Mouse (Mus musculus) embryo, embryonic 11 days (tissue): Measurements from ENCODE around the gene Zfp946.

Experiments
- DNase-seq: peaks from one replicate; pipeline ENCODE4 v3.0.0-alpha.2; 2015

The Zfp946 gene

DNA sequence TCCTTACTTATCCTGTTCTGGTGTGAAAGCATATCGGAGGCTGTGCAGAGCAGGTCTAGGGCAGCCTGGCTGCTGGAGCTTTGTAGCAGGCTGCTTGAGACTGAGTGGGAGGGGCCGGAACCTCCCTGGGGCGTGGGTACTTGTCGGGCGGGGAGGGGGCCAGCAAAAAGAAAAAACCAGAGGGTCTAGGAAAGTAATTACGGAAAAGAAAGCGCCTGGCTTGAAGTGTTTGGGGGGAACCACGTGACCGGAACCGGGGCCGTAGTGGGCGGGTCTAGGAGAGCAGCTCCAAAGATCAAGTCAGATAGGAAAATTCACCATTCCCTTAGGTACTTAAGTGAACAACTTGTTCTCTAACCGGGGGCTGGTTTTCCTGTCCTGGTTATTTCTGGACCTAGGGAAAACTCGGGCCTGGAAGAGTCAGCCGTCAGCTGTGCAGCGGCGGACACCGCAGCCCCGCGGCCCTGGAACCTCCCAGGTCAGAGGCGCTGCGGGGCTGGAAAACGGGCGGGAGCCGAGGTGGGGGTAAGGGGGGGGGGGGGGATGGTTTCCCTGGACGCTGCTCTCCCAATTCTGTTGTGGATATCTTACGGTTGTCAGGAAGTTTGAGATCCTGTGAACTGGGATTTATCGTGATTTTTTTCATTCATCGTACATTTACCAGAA lies at the start of gene Zfp946:
TSS of gene Zfp946 (plus strand) at position 271 of the 666 bp plus-strand sequence.
- peak; percentile 93 for DNase-seq

DNA sequence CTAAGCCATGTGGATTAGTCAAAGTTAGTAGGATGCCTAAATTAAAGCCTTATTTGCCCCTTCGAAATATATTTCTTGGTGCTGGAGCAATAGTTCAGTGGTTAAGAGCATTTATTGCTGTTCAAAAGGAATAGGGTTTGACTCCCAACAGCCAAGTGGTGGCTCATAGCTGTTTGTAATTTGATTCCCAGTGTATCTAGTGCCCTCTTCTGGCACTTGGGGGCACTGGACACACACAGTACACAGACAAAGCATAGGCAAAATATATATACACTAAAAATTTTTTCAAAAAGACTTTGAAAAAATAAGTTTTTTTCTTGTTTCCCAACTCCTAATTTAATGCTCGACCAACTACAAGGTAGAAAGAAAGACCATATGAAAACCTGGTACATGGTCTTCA lies 13.3 kb upstream of the Zfp946 start:
- DNase-seq, result peak; percentile 12

DNA sequence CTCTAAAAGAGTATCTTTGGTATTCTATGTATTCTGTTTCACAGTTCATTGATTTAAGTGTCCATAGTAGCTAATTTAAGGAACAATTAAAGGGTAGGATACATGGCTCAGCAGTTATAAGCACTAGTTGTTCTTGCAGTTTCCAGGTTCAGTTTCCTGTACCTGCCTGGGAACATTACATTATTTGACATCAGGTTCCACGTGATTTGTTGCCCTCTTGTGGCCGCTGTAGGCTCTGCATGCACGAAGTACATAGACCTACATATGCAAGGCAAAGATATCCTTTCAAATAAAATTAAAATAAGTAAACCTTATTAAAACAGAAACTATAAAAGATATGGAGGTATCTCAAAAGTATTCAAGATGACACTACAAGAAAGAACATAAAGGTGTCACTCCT lies 6.5 kb upstream of the Zfp946 start:
- DNase-seq, result peak; percentile 72

DNA sequence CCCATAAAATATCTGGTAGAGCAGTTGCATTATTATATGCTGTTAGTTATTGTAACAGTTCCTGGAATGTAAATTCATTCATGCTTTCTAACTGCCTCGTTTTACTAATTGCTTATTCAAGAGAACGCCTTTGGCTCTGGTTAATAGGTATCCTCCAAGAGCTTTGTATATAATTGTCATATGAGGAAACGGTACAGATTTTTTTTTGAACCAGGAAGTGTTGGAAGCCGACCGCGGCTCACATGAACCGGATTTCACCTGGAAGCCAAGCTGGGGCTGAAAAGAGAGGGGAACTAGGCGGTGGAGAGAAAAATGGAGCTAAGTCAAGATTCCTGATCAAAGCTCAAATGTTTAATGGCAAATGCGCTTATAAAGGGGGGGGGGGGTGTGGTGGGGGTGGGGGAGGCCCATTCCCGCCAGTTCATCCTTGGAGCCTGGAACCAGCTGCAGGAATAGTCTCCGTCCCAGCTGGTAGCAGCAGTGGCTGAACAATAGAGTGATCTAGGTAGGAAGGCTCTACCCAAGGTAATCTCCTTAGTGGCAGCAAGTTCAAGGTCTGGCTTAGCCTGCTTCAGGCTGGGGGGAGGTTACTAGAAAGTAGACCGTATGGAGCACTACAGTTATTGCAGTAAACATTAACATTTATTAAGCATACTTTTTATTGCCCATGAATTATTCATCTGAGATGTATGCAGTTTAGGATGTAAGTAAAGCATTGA lies 773 bp downstream of the Zfp946 start:
- DNase-seq, result peak; percentile 39

DNA sequence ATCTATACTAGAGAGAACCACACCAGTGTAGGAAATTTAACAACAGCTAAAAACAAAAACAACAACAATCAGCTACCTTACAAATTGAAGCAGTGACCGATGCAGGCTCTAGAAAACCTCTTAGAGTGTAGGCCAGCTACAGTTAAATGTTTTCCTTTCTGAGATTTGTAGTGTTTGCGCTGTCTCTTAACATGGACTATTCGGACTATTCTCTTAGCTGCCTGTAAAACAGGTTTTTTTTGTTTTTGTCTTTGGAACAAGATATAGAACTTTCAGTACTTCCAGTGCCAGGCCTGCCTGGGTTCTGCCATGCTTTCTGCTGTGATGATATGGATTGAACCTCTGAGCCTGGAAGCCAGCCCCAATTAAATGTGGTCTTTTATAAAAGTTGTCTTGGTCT lies 23.7 kb downstream of the Zfp946 start:
- no peak for DNase-seq

DNA sequence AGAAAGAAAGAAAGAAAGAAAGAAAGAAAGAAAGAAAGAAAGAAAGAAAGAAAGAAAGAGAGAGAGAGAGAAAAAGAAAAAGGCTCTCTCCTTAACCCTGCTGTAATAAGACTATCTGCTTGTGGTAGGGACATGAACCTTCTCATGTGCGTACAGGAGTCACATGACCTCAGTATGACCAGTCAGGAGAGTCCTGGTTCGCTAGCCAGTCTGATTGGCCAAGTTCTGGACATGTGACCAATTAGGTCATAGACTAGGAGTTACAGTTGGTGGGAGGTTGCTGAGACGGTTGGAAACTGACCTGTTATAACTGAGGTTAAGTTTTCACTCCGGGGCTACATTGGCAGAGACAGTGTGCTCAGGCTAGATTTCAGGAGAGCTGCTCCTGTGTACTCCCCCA lies 73.1 kb downstream of the Zfp946 start:
- DNase-seq, result no peak
